Mouse (Mus musculus) gastrocnemius, adult 18-20 months (tissue): ENCODE data around the gene Myo6. TPM values are rescaled to one million over a fixed set of nuclear protein-coding genes. Genes with fewer than 3 reads are reported as not detected.

Experiments used
- DNase-seq: peaks from one replicate; pipeline ENCODE4 v3.0.0; 2021; ENCODE audit warnings: low spot score
- total RNA-seq, 2 experiments: library from RNA; stranded (reverse); gene quantifications; 2 replicates each; pipeline ENCODE4 v1.2.3; 2021

Myo6 gene
- total RNA-seq, 2 experiments from 2014 or later = 7.1 to 8.8 TPM

DNA sequence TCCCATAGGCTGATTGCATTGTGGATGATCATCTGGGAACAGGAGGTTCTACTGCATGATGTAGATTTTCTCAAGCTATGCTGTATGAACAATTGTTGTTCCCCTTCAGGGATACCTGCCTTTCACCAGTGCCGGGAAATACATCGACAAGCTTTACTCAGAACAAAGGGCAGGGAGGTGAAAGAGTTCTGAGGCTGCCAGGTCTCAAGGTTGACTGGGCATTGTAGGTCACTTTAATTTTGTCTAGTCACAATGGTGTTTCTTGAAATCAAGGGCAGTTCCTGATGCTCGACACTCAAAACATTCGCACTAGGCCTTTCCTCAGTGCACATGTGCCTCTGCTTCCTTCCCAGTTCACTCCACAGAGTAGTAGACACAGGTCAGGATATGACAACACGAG lies 15.9 kb downstream of the Myo6 start:
- DNase-seq = no peak

DNA sequence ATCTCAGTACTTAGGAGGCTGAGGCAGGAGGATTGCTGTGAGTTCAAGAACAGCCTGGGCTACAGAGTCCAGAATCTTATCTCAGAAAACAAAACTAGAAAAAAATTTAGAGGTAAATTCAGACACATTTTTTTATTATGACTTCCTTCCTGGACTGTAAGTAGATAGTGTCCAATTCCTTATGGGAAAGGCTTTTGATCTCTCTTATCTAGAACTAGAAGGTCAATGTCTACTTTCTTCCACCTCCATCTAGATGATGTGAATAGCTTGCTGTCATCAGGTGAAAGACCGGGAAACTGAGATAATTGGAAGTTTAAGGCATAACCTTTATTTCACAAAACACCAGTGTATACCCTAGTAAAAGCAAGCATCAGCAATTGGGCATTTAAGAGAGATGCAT lies 16.9 kb downstream of the Myo6 start:
- DNase-seq = no peak

DNA sequence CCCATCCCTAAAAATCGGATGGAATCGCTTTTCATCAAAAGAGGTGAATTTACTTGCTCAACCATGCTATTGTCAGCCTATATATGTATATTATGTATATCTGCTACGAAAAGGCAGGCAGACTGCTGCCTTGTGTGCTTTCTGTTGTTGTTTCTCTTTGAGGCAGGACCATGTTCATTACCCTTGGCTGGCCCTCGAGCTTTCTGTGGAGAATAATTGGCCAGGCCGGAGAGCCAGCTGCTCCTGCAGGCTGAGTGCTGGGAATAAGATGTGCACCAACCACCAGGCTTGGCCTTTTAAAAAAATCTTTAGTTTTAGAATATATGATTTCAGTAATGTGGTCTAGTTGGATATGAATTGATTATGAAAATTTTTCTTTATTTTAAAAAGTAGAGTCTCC lies 19.3 kb downstream of the Myo6 start:
- no peak for DNase-seq

DNA sequence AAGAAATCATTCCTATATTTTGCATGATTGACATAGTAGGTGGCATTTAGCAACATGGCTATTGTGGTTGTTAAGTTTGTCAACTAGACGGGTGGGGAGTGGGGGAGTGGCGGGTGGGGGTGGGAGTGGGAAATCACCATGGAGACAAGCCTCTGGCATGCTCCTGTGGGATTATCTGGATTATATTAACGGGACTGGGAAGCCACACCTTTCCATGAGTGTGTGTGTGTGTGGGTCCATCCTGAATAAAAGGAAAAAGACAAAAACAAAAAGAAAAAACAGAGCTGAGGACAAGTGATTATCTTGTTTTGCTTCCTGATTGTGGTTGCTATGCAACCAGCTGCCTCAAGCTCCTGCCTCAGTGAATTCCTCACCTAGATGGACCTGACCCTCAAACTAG lies 20.9 kb downstream of the Myo6 start:
- no peak for DNase-seq

DNA sequence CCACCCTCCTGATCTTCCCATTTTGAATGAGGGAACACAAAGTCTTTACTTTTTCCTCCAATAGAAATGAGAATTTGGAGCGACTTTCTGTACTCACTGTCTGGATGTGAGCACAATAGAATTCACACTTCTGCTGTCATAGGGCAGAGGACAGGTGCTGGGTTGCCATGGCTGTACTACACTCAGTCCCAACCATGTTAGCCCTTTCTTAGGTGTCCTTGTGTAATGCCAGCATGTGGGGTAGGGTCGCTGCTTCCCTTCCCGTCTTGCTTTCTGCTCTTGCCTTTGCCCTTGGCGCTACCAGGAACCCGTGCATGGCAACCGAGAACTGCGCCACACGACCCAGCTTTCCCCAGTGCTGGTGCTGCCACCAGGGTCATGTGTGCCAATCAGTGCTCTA lies 21.9 kb downstream of the Myo6 start:
- DNase-seq = no peak

DNA sequence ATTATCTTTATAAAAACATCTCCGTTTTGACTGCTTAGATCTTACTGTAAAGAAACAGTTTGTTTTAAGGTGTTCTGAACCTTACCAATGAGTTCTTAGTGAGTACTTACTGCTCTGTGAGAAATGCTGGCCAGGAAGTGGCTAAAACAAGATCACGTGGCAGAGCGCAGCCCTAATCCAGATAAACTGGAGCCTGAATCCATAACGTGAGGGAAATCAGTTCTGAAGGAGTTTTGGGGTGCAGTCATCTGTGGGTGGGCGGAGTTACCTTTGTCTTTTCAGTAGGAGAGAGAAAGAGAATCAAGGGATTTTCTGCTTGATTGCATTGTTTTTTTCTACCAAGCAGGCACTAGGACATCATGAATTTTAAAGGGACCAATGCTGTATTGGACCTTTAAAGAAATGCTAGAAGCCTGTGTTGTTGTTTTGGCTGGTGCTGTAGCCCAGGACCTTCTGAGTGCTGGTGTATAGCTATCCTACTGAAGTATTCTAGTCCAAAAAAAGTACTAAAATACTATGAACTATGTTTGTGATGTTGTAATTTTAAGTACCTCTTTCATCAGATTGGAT lies 23.6 kb downstream of the Myo6 start:
- no peak for DNase-seq

DNA sequence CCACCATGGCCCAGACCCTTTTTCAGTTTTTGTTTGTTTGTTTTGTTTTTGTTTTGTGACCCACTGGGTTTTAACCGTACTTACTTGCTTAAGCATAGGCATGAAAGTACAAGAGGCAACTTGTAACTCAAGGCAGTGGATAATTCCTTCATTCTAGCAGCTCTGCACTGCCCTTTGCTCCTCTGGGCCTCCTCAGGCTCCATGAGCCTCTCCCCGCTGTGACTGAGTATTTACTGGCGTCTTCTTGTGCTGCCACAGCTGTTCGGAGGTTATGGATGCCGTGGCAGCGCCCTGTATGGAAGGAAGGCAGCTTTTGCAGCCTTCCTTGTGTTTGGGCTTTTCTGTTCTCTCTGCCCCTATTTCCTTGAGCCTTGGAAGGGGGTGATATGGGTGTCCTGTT lies 26.4 kb downstream of the Myo6 start:
- no peak for DNase-seq

DNA sequence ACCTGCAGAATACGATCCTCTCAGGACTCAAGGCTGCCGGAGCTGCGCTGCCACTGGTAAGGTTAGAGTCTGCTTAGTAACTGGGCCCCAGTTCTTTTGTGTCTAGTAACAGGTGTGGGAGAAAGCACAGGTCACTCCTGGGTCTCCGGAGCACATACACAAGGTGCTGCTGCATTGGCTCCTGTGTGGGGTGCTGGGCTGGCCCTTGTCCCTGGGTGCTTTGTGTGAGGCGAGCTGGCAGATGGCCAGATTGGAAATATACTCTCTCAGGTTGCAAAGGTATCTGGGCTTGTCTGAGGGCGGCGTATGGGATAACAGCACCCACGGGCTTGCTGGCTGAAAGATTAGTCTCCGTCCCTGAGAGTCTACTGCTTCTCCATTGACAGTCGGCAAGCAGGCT lies 27.5 kb downstream of the Myo6 start:
- peak; percentile 28 for DNase-seq

DNA sequence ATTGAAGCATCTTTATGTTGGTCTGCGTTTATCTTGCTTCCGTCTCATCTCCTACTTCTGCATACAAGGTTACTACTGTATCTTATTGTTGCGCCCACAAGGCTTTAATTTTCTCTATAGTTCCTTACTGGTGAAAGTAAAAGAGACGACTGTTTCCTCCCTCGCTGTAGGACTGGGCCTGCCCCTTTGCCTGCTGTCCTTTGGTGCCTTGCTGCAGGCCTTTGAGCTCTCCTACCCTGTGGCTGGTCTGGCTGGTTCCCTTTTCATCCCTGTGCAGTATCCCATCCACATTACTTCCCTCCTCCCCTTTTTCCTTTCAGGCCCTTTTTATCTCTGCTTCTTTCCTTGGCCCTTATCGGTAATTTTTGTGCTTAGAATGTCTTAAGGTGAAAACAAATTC lies 29.6 kb downstream of the Myo6 start:
- no peak for DNase-seq

DNA sequence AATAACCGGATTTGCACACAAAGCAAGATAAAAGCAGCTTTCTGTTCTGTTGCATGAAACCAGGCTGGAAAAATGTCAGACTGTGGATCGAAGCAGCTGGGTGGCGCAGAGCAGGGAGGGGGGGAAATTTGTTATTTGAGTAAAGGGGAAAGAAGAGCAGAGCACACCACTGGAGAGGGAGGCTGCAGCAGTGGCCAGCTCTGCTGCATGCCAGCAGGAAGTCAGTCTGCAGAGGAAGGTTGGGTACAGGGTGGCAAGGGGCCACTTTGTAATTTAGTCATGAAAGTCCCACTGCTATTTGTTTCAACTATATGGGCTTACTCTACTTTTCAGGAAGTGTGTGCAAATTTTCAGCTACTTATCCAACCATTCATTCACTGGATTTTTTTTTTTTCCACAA lies 31.3 kb downstream of the Myo6 start:
- peak; percentile 28 for DNase-seq

DNA sequence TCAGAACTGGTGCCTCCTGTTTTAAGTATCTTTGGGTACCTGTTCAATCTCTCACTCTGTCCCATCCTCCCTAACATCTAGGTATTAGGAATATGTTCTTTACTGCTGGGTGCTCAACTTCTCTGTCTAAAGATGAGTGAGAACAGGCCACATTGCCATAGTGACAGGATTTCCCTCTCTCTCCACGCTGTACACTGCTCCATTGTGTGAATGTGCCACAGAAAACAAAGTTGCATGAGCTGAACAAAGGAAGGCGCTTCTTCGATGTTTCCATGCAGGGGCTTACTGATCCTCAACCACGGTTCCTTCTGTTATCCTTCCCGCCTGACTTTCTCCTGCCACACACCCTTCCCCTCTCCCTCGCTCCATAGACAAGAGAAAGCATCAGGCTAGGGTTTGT lies 32.4 kb downstream of the Myo6 start:
- DNase-seq = no peak

DNA sequence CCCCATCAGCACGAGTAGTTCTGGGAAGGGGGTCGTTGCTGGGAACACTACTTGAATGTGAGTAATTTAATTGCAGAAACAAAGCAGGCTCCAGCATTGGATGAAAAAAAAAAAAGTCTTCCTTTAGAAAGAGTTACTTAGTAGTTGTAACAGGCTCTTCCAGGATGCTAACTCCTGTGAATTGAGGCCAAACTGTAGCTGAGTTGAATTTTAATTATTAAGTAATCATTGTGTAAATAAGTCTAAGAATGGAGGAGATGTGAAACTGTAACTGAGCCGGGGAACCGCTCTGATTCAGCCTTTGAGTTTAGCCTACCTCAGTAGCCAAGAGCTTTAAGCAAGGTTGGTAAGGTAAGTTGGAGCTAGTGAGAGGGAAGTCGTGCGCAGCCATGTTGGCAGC lies 36.0 kb downstream of the Myo6 start:
- DNase-seq = no peak

DNA sequence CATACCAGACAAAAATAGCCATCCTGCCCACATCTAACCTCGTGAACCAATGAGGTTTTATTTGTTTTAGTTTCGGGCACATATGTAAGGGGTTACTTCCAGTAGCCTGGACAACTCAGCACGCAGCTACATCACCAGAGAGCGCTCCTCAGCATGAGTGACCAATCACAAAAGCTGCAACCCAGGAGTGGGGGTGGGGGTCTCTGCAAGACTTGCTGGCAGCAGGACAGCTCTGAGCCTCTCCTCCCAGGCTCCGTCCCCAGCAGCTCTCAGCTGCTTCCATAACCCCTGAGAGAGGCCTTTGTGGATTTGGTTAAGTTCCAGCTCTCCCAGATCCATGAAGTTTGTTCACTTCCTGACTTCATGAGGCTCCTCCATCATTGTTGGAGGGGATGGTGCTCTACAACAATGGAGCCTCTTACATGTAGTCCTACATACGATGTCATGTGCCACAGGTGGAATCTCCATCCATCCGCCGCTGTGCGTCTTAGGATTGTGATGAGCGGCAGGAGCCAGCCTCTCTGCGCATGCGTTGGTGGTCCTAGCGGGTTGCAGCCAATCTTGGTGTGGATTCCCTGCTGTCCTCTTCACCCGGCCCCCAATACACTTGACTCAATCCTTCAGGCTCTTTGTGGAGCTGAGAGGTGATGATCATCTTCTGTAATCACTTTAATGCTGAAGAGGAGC lies 37.7 kb downstream of the Myo6 start:
- DNase-seq = no peak

DNA sequence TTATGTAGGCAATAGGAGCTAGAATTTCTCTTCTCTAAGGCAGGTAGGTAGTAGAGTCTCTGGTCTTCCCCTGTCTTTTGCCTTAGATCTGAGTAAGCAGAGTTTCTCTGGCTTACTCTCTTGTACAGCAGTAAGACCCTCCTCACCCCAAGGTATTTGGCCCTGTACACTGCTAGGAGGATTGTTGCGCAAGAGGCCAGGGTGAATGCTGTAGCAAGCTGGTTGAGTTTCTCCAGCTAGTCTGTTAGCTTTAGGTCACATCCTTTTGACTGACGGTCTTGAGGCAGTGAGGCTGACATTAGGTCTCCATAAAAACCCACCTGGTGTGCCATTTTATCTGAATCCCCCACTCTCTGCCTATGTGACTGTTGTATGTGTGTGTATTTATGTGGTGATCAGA lies 43.9 kb downstream of the Myo6 start:
- DNase-seq = no peak

DNA sequence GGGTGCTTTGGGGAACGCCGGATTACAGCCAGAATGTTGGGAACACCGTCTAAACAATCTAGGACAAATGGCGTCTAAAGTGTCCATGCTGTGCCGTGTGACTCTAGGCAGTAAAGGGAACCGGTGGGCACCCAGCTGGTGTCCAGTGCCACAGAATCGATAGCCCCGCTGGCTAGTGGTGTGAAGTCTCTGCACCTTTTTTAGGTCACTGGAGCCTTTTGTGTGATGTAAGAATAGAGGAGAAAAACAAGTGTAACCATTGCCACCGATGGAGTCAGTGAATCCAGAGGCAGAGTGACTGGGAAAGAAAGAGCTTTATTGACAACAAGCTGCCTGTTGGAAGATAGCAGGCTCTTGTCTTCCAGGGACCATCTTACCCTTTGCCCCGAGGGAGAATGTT lies 44.6 kb downstream of the Myo6 start:
- DNase-seq = no peak

DNA sequence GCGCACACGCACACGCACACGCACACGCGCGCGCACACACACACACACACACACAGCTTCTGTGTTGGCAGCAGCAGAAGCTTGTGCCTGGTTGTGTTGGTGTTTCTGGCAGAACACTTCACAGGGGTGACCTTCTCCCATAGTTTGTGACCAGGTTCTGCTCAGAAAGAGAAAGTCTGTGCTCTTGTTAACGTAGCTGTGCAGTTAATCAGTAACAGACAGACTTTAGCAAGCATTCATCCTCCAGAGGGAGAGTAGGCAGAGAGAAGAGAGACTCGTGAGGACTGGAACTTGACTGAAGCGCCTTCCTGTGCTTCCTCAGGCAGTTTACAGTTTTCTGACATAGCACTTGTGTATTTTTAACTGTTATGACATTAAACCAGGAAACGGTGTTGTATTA lies 45.3 kb downstream of the Myo6 start:
- no peak for DNase-seq

DNA sequence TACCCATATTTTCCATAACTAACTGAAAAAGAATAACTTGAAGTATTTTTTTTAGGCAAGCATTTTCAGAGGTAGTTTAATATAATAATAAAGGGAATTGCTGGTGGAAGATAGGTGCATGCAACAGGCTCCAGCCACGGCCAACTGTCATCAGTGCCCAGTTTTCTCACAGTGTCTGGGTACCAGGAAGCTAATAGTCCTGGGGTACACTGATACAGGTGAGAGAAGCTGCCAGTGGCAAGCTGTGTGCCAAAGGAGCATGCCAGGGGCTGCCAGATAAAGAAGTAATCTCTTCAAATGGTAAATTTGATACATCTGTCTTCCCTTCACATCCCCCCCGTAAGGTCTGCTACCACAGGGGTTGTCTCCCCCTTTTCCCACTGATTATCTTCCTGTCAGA lies 48.6 kb downstream of the Myo6 start:
- DNase-seq = no peak

DNA sequence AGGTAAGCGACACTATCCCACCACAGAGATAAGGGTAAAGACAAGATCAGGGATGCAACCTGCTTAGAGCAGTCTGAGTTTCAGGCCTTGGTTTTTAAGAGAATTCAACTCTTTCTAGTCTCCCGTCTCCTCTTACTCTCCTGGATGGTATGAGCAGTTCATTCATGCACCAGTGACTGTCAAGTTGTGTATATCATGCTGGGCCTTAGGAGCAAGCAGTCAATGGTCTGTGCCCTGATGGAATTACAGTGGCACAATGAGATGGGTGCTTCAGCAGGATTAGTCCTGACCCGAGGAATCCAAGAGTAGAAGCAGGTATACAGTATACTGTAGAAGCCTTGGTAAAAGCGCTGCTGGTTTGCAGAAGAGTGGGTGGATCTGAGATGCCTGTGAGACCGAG lies 50.7 kb downstream of the Myo6 start:
- no peak for DNase-seq

DNA sequence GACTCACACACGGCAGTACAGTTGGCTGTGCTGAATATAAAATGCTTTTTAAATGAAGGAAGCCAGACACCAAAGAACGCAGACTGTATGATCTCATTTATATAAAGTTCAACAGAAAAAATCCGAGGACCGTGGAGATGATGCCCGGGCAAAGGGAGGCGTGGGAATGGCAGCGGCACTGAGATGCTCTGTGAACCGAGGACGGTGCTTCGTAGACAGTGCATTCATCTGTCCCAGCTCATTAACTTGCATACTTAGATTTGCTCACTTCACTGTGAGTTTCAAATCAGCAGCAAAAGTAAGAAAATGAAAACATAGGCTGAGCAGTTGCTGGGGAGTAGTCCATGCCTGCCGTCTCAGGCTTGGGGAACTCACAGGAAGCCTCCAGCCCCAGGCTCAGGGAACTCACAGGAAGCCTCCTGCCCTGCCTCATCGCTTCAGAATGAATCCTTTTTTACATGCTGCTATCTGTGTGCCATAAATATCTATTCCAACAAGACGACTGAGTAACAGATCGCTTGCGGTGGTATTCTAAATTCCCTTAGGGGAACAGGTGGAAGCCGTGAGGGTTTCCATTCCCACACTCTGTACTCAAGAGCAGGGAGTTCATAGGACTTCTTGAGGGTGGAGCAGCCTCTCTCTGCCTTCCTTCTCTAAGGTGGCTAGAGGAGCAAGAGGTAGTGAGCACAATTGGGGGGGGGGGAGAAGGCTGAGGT lies 52.1 kb downstream of the Myo6 start:
- DNase-seq = peak; percentile 22

DNA sequence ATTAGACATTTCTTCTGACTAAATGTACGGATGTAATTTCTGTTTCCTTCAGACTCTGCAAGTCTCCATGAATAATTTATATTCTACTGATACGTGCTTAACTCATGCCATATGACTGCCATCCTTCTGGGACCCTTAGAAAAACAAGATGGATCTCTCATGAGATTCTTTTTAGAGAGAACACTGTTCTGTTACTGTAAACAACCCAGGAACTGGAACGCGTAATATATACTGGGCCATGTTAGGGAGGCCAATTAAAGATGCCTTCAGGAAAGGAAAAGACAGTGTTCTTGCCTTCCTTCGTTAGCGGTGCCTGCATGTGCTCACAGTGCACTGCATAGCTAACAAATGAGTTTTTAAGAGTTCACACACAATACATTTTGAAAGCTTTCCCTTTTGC lies 53.9 kb downstream of the Myo6 start:
- no peak for DNase-seq

DNA sequence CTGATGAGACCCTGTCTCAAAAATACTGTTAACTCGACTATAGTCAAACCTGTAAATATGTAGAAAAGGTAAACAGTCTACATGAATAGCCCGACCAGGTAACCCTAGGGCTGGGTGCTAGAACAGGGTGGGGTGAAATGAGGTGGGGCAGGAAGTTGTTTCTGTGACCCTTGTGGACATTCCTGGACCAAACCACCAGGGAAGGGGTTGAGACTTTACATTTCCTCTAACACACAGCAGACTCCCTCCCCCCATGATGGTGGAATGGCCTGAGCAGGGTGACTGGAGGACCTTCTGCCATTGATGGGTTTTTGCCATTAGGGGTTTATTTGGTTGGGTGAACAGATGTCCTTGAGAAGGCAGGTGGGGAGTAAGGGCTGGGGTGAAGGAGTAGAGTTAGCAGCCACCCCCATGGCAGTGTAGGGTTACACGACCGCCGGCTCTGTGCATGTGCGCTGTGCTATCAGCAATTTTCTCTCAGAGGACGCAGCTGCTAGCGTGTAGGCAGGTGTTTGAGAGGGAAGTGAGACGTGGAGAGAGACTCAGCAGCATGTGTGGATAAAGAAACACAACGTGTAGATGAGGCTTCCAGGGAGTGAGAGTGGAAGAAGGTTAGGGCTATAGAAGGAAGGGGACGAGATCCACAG lies 59.3 kb downstream of the Myo6 start:
- DNase-seq = no peak

DNA sequence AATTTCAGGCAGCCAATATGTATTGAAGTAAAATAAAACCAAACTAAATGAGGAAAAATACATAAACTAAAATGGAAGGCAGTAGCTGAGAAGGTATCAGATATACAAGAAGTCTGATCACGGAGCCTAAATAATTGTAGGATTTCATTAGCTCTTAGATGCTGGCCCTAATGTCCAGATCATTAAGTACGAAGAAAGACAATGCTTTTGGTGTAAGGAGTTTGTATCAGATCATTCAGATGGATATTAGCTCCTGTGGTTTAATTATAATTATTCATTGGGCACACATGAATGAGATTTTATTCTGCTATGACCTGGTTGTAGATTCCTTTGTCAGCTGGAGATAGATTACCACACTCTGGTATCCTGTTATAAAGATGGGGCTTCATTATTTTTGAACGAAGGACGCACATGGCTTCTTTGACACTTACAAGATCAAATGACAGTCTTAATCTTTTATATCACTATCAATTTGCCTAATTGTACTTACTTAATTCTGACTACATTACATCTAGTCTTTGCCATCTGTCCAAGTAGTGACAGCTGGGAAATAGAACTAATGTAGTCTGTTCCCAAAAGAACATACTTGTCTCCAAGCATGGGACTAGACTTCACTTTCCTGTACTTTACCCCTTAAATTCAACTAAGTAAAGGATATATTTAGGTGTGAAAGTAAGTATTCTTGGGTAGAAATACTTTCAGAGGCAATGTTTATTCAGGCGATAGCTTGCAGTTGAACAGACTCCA lies 61.9 kb downstream of the Myo6 start:
- no peak for DNase-seq
